Mouse (Mus musculus) lung, adult 2 months (tissue): ENCODE results near the gene Asf1b. TPM values are rescaled to one million over a fixed set of nuclear protein-coding genes. Genes with fewer than 3 reads are reported as not detected.

Source experiments
- DNase-seq: peaks from one replicate; pipeline ENCODE4 v3.0.0; 2022
- H3K4me1 ChIP-seq: fragments of 200-500 bp; 2 replicates; pipeline ENCODE4 v1.6.1; 2011; ENCODE audit warnings: low read length; ENCODE audit not compliant: control insufficient read depth, insufficient read depth
- H3K4me3 ChIP-seq: fragments of 200-500 bp; replicated peaks from 2 replicates; pipeline ENCODE3; 2011; ENCODE audit warnings: low read depth, mild to moderate bottlenecking, control low read depth, low read length; ENCODE audit errors: extremely low read depth
- CTCF ChIP-seq: fragments of 200-500 bp; IDR thresholded peaks from 2 replicates; pipeline ENCODE4 v1.5.1; 2011; ENCODE audit warnings: mild to moderate bottlenecking, low read length, control low read depth; ENCODE audit not compliant: insufficient read depth
- POLR2A ChIP-seq: fragments of 200-500 bp; IDR thresholded peaks from 2 replicates; pipeline ENCODE4 v1.6.1; 2011; ENCODE audit warnings: low read depth, mild to moderate bottlenecking, control low read depth, low read length, borderline replicate concordance; ENCODE audit errors: extremely low read depth
- WGBS: fragments of 180-500 bp; shearing (Covaris S2); methylation state at CpG from one replicate; pipeline ENCODE4 v1.1.7; 2018; 5-methylcytosine and 5-hydroxymethylcytosine counted together
- polyA plus RNA-seq: library from polyadenylated mRNA; depleted of rRNA; stranded (reverse); fragments of >200 nt; gene quantifications from 2 replicates; pipeline ENCODE4 v1.2.3, GENCODE M21; 2012

Gene Asf1b
- polyA plus RNA-seq, 1 experiment = 7.5 TPM

- Histone ChIP-seq H3K4me1 (no peaks in the 10 kb centered on the region), H3K4me3 (no peak overlapping the region)
- TF ChIP-seq POLR2A = no peak
- TF ChIP-seq CTCF = no peak
- DNase-seq = no peak
- WGBS = 89% methylated on average over 8 of the region's 8 CpGs
Observed at GRCm38 (mm10) chr8:83922727-83923126, 32.6 kb upstream of the Asf1b start.

- TF ChIP-seq CTCF (no peak), POLR2A (no peak)
- no peak for DNase-seq
- 86% methylated on average over 5 of the region's 5 CpGs for WGBS
- Histone ChIP-seq H3K4me3 (no peak overlapping the region), H3K4me1 (no peaks in the 10 kb centered on the region)
Observed at GRCm38 (mm10) chr8:83924585-83924984, 30.7 kb upstream of the Asf1b start.

DNA sequence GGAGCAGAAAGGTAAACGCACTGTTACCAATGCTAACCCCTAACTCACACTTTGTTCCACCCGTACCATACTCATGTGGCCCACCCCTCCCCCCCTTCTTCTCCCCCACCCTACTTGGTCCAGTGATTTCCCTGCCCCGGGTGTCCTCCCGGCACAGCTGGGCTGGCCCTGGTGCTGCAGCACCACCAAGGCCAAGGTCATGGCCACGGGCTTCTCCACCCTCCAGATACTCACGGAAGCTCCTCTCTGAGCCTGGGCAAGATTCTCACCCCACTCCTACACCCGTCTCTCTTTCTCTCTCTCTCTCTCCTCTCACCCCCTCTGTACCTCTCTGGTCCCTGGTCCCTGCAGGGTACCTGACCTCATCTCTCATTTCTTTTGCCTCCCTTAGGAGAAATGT is 29.0 kb upstream of the Asf1b start:
- no peak for DNase-seq
- Histone ChIP-seq H3K4me1 (no peaks in the 10 kb centered on the region), H3K4me3 (no peak overlapping the region)
- 71% methylated on average over 7 of the region's 7 CpGs for WGBS
- TF ChIP-seq POLR2A (no peak), CTCF (no peak)

GRCm38 (mm10) chr8:83934222-83934621 is 21.1 kb upstream of the Asf1b start:
- TF ChIP-seq POLR2A (no peak), CTCF (no peak)
- DNase-seq = no peak
- Histone ChIP-seq H3K4me3 (no peak overlapping the region), H3K4me1 (no peaks in the 10 kb centered on the region)
- WGBS = 85% methylated on average over 5 of the region's 5 CpGs

DNA sequence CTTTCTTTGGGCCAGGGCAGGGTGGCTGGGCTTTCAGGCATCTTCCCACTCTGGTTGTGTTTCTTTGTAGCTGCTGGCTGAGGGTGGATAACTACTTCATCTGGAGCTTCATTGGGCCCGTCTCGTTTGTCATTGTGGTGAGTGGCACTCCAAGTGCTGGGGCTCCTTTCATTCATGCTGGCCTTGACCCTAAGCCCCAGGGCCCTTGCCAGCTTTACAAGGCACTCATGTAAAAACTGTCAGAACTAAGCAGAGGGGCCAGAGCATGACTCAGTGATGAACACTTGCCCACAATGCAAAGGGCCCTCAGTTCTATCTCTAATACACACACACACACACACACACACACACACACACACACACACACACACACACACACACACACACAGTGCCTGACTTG is 20.3 kb upstream of the Asf1b start:
- Histone ChIP-seq H3K4me1 (no peaks in the 10 kb centered on the region), H3K4me3 (no peak overlapping the region)
- no peak for DNase-seq
- WGBS = 88% methylated on average over 2 of the region's 2 CpGs
- no peak for TF ChIP-seq POLR2A
- TF ChIP-seq CTCF = no peak

- no peak for TF ChIP-seq POLR2A
- TF ChIP-seq CTCF = no peak
- no peaks in the 10 kb centered on the region for H3K4me1 ChIP-seq
- WGBS = 92% methylated on average over 8 of the region's 8 CpGs
- no peak overlapping the region for H3K4me3 ChIP-seq
- no peak for DNase-seq
Observed at GRCm38 (mm10) chr8:83935435-83935834, 19.9 kb upstream of the Asf1b start.

- H3K4me3 ChIP-seq = no peak overlapping the region
- no peaks in the 10 kb centered on the region for H3K4me1 ChIP-seq
- WGBS = 89% methylated on average over 7 of the region's 7 CpGs
- no peak for DNase-seq
- no peak for TF ChIP-seq POLR2A
- no peak for TF ChIP-seq CTCF
Observed at GRCm38 (mm10) chr8:83937645-83938044, 17.7 kb upstream of the Asf1b start.

DNA sequence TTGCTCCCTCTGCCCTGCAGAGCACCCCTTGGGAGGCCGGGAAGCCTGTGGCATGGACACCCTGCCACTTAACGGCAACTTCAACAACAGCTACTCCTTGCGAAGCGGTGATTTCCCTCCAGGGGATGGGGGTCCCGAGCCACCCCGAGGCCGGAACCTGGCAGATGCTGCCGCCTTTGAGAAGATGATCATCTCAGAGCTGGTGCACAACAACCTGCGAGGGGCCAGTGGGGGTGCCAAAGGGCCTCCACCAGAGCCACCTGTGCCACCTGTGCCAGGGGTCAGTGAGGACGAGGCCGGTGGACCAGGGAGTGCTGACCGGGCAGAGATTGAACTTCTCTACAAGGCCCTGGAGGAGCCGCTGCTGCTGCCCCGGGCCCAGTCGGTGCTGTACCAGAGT is 17.0 kb upstream of the Asf1b start:
- WGBS = 86% methylated on average over 15 of the region's 15 CpGs
- H3K4me3 ChIP-seq = no peak overlapping the region
- TF ChIP-seq POLR2A (no peak), CTCF (no peak)
- H3K4me1 ChIP-seq = no peaks in the 10 kb centered on the region
- DNase-seq = no peak

GRCm38 (mm10) chr8:83941066-83941677 is 14.1 kb upstream of the Asf1b start:
- Histone ChIP-seq H3K4me3 (no peak overlapping the region), H3K4me1 (no peaks in the 10 kb centered on the region)
- no peak for TF ChIP-seq POLR2A
- TF ChIP-seq CTCF = no peak
- no peak for DNase-seq
- 78% methylated on average over 6 of the region's 6 CpGs for WGBS

- WGBS = 76% methylated on average over 1 of the region's 1 CpGs
- Histone ChIP-seq H3K4me3 (no peak overlapping the region), H3K4me1 (no peaks in the 10 kb centered on the region)
- TF ChIP-seq POLR2A = no peak
- TF ChIP-seq CTCF = no peak
- DNase-seq = no peak
Observed at GRCm38 (mm10) chr8:83942446-83942845, 12.9 kb upstream of the Asf1b start.
